Mouse (Mus musculus) urinary bladder, adult 18-20 months (tissue): ENCODE results near the gene Rnf26.

Experiments
- DNase-seq, 2 experiments: peaks; one replicate each; pipeline ENCODE4 v3.0.0; 2022; ENCODE audit warnings: low spot score in 2 of 2, mixed read lengths in 2 of 2

The Rnf26 gene

DNA sequence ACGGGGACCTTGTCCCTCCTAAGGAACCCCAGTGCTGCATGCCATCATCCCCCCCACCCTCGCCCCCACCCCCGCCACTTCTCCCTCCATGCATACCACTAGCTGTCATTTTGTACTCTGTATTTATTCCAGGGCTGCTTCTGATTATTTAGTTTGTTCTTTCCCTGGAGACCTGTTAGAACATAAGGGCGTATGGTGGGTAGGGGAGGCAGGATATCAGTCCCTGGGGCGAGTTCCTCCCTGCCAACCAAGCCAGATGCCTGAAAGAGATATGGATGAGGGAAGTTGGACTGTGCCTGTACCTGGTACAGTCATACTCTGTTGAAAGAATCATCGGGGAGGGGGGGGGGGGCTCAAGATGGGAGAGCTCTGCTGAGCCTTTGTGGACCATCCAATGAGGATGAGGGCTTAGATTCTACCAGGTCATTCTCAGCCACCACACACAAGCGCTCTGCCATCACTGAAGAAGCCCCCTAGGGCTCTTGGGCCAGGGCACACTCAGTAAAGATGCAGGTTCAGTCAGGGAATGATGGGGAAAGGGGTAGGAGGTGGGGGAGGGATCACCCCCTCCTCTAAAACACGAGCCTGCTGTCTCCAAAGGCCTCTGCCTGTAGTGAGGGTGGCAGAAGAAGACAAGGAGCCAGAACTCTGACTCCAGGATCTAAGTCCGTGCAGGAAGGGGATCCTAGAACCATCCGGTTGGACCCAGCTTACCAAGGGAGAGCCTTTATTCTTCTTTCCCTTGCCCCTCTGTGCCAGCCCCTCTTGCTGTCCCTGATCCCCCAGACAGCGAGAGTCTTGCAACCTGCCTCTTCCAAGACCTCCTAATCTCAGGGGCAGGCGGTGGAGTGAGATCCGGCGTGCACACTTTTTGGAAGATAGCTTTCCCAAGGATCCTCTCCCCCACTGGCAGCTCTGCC is 65.5 kb downstream of the Rnf26 start:
- DNase-seq, result no peak

DNA sequence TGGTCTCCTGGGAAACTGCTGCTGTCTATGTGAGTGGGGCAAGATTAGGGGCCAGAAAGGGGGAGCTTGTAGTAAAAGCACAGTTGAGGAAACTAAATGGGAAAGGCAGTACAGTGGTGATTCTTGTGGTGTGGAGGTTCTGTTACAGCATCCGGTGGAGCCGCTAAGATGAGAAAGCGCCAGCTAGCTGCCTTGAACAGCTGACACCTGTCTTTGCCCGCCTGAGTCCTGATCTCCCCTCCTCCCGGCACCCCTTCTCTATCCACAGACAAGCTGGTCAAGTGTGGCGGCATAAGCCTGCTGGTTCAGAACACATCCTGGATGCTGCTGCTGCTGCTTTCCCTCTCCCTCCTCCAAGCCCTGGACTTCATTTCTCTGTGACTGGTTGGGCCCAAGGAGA is 66.2 kb downstream of the Rnf26 start:
- DNase-seq, result no peak

DNA sequence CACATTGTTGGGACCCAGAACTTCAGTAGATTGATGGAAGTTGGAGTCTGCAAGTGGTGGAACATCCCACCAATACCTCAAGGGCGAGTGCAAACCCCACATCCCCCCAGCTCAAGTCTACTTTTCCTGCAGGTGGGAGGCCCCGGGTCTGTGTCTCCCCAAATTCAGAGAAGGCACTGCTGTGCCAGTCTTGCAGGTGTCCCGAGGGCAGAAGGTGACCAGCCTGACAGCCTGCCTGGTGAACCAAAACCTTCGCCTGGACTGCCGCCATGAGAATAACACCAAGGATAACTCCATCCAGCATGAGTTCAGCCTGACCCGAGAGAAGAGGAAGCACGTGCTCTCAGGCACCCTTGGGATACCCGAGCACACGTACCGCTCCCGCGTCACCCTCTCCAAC is 66.9 kb downstream of the Rnf26 start:
- no peak for DNase-seq

DNA sequence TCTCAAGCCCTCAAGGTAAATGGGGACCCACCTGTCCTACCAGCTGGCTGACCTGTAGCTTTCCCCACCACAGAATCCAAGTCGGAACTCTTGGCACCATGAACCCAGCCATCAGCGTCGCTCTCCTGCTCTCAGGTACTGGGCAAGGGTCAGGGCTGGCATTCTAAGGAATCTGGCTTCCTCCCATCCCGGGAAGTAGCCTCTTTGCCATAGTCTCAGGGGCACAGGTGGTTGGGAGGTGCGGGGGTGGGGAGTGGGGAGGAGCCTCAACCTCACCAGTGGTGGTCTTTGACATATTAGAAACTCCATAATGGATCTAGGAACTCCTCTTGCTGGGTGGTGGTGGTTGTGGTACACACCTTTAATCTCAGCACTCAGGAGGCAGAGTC is 67.4 kb downstream of the Rnf26 start:
- no peak for DNase-seq
